Mouse (Mus musculus): ENCODE results near the gene Wnt11.

Wnt11 gene

DNA sequence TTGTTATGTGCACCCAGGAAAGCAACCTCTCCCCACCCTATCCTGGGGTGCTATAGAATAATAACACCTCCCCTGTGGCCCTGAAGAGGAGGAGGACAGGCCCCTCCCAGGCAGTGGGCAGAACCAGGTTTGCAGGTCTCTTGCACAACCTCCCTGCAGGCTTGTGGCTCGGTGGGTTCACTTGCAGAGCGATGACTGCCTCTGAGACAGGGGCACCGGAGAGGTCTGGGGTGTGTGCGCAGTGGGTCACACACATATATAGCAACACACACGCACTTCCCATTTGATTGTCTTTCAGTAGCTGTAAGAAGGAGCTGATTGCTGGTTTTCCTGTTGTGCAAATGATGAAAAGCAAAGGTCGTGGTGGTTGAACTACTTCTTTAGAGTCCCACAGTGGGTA lies 3.6 kb upstream of the Wnt11 start:
- DNase-seq: no peak

DNA sequence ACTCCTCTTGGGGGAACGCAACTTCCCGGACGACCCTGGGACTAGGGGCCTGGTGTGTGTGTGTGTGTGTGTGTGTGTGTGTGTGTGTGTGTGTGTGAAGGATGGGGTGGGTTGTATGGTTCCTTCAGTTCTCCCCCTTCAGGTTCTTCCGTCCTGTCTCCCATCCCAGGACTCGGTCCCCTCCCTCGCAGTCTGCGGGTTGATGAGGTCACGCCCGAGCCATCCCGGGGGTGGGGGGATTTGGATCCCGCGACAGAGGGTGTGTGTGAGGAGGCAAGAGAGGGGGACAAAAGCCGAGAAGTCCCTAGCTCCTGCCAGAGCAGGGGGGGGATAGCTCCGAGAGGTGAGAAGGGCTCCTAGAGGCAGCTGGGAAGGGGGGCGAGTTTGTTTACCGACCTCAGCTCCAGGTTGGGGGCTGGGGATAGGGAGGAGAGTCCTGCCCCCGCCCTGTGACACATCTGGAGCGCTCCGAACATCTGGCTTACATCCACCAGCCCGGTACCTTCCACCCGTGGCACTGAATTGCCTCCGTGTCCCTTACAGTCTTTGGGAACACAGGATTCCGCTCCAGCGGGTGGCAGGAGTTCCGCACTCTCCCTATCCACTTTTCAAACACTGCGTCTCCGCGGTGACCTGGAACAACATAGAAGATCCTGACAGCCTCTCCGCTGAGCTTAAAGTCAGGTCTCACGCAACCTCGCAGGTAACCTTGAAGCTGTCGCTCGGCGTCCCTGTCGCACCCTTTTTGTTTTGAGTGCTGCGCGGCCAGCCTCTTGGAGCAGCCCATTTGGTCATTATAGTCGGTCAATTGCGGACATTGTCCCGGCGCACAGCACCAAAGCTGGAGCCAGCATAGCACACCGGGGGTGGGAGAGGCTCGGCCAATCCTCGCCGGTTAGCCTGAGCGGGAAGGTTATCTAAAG lies 868 bp downstream of the Wnt11 start:
- DNase-seq: no peak

DNA sequence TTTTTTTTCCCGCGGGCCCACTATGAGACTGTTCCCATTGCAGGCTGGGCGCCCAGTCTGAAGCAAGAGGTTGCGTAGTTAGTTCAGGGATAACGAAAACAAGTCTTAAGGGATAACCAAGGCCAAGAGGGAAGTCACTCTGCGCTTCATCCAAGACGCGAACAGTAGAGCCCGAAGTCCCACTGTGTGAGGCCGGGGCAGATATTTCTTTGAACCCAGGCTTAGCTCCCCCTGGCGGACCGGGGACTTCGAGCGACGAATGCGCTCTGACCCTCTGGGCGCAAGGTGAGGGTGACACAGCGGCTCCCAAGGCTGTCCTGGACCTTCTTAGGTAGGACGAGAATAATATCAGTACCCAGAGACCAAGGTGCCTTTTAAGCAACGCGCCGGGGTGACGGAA lies 1.7 kb downstream of the Wnt11 start:
- peak; percentile 69 to 75 for DNase-seq

DNA sequence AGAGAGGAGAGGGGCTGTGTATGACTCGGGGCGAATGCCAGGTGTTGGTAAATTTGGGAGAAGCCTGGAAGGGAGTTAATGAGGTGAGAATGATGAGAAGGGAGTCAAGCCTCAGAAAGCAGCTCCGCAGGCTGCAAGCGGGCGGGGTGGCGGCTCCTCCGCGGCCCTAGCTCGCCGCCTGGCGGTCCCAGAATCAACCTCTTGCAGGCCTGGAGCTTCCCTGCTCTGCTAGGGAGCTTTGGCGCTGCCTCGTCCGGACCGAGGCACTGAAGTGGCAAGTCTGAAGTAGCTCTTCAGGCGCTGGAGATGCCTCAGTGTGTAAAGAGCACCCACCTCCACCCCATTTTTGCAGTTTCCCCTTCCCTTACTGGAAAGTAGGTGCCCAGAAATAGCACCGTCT lies 3.0 kb downstream of the Wnt11 start:
- DNase-seq: peak; percentile 83 to 88

DNA sequence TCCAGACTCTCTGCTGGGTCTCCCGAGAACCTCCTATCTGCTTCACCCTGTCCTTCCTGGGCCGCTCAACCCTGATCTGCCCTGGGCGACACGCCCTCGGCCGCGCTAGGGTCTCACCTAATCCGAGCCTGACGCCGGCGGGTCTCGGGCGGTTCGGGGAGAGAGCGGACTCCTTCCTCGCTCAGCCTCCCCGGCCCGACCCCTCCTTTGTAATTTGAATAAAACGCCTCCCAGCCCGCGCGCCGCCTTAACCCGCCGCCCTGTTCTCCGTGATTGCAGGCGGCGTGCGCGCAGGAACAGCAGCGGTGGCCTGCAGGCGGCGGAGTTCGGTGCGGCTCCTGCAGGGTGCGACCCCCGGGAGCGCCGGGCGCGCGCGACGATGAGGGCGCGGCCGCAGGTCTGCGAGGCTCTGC lies 3.8 kb downstream of the Wnt11 start:
- peak; percentile 54 to 67 for DNase-seq

DNA sequence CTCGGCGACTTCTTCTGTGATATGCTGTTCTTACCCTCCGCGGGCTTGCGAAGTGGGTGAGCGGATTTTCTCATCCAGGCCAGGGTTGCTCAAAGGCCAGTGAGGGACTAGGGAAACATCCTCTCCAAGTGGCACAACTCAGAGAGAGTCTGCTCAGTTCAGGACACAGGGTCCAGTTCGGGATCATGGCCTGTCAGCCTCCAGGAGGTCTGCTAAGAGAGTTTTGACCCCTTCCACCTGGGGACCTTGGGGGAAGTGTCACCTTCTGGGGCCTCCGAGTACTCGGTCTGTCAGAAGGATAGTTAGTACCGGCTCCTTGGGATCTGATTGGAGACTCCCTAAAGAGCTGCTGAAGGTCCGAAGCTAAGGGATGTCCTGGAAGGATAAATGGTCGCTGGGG lies 4.4 kb downstream of the Wnt11 start:
- DNase-seq: no peak

DNA sequence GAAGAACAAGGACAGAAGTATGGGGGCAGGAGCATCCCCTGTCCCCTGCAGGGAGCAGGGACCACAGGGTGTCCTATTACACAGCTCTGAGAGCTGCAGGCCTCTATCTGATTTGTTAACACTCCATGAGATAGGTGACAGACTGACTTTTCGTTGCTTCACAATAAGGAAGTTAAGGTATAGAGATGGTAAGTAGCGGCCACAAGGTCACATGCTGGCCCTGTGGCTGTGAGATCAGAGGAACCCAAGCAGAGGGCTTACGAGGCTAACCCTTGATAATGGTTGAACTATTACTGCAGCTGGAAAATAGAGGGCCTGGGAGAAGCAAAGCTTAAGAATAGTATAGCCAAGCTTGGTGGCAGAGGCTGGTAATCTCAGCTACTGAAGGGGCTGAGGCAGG lies 5.9 kb downstream of the Wnt11 start:
- DNase-seq: no peak

DNA sequence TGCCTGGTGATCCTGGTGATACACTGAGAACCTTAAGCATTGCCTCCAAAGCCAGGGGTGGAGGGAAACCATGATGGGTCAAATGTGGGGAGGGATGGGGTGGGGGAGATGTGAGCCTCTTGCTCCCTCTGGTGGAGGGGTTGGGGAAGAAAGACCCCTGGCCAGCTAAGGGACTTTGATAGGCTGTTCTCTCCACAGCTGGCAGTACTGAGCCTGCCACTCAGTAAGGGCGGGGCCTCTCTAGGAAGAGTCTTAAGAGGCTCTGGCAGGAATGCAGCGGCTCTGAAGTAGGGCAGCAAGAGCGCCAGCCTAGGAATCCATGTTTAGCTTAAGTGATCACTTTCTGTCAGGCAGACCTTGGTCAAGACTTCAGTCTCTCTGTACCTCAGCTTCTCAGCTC lies 6.9 kb downstream of the Wnt11 start:
- peak; percentile 53 to 56 for DNase-seq

DNA sequence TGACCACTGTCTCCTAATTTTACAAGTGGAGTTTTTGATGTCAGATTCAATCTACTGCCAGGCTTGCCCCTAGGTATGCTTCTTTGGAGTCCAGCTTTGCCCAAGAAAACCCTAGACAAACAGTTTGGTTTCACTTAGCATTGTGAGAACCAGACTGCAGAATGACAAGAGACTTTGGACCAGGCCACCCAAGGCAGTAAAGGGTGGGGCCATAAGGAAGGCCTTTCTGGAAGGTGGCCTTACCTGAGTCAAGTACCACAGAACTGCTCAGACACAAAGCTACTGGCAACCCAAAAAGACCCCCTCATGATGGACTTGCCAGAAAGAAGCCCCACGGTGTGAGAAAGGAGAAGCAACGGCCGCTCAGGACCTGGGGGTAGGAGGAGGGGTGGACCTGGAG lies 8.1 kb downstream of the Wnt11 start:
- DNase-seq: no peak

DNA sequence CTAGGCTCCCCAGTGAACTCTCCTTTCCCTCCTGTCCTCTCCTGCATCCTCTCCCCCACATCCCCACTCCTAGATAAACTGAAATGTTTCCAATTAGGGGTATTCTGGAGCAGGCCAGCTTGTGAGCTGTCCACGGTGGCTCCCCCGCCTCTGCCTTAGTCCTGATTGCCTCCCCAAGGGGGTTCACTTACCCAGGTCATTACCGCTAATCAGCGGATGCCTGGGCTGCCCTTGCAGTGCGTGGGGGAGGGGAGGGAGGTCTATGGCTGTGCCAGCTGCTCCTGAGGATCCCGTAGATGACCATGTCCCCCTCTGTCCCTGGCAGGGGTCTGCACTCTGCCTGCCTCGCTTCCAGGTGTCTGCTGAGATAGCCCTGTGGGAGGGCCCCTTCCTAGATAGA lies 8.7 kb downstream of the Wnt11 start:
- DNase-seq: no peak

DNA sequence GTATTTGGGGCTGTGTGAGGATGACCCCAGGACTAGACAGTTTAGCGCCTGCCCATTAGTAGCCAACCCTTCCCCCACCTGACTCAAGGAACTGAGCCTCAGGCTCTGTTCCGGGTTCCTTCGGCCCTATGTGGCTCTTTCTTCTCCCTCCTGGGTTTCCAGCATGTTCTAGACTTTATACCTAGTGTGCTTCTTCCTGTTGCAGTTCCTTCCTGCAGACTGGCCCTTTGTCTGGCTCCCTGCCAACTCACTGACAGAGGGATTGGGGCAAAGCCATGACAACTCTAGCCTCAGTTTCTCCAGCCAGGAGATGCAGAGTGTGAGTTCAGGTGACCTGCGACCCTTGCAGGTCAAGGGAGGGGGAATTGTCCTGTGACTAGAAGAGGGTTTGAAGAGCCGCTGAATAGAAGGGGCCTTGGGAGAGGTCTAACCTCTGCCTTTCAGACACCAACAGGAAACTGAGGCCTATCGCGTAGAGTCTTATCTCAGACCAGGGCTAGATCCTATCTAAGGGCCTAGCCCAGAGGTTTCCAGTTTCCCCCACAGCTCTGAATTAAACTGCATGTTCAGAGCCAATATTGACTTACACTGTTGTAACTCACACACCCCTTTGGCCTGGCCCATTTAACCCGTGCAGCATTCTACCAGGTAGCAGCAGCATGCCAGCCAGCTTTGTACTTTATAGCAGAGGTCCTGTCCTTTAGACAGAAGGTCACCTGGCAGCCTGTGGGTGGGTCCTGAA lies 14.2 kb downstream of the Wnt11 start:
- peak; percentile 25 to 33 for DNase-seq

DNA sequence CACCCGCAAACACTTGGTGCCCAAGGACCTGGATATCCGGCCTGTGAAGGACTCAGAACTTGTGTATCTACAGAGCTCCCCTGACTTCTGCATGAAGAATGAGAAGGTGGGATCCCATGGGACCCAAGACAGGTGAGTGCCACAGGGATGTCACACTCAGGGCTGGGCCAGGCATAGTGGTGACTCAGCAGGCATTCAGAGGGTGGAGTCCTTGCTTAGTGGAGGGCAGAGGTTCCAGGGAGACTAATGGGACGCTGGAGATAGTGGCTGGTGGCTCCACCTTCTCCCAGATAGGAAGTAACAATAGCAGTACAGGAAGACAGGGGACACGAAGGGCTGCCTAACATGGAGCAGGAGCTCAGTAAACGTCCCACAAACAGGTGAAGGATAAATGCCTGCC lies 15.5 kb downstream of the Wnt11 start:
- DNase-seq: no peak

DNA sequence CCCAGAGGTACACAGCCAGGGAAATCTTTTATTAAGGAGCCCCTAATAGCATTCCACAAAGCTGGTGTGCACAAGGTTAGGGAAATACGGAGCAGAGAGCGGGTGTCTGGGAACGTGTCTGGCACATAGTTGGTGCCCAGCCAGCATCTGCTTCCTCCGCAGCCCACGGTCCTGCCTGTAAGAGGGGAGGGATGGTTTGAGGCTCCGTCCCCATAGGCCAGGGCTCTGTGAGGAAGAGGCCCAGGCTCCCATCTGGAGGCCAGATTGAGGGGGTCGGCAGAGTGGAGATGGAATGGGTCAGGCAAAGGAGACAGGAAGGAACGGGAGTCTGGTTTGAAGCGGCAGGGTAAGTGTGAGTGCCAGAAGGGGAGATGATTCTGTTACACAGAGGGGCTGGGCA lies 16.3 kb downstream of the Wnt11 start:
- peak; percentile 34 to 48 for DNase-seq

DNA sequence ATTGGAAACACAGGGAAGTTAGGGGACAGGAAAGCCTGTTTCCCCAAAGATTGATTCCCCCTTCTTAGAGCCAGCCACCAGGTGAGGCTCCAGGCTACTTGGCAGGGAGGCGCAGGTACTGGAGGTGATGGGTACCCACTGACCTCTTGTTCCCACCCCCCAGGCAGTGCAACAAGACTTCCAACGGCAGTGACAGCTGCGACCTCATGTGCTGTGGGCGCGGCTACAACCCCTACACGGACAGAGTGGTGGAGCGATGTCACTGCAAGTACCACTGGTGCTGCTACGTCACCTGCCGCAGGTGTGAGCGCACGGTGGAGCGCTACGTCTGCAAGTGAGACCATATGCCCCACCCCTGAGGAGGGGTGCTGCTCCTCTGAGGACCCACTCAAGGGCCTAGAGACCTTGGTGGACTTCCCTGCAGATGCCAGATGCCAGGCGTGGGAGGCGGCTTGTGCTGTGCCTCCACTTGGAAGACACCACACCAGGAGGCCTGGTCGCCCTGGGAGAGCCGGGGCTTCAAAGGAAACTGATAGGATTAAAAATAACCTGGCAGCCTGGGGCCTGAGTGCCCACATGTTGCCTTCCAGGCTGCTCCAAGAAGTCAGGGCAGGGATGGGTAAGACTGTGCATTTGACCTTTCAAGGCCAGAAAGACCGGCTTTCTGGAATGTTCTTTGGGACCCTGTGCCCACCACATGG lies 18.2 kb downstream of the Wnt11 start:
- DNase-seq: no peak

DNA sequence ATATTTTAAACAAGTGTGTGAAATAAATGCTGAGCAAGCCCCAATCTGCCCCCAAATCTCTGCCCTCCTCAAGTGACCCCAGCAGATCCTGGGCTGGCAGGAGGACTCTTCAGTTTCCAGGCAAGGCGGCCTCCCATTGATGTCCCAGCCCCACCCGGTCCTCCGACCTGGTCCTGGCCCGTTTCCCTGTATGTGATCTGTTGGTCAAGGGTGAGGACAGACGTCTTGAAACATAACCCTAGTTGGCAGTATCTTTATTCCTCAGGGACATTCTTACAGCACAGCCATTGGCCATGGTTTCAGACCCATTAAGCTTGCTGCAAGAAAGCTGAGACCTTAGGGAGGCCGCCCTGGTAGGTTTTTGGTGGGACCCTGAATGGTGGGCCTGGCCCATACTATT lies 18.9 kb downstream of the Wnt11 start:
- DNase-seq: no peak

DNA sequence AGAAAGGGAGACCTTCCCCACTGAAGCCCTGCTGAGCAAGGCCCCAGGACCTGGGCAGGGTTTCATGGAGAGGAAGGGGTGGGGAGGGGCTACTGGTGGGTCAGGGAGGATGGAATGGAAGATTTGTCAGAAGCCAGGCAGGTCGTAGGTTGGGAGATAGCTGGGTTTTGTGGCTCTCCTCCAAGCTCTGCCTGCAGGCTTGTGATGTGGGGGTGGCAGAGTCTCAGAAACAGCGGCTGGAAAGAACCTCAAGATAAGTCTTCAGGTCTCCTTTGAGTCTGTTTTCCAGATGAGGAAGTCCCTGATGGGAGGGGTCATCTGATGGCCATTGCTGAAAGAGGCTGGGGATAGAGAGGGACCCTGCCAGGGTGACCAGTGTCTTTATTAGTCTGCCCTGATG lies 20.5 kb downstream of the Wnt11 start:
- no peak for DNase-seq

DNA sequence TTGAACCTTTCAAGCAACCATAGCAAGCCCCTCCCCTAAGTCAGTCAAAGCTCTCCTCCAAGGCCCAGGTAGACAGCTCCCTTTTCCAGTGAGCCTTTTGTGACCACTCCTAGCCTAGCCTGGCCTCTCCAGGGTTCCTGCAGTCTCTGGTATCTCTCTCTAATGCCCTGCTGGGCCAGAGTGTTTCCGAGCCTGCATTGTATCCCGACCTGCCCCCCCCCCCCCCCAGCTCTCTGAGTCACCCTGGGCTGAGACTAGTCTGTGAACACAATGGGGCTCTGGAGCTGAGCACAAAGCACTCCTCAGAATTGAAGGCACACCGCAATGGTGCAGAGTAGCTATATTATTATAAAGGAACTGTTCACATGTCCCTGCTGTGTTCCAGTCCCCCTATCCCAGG lies 21.2 kb downstream of the Wnt11 start:
- DNase-seq: no peak

DNA sequence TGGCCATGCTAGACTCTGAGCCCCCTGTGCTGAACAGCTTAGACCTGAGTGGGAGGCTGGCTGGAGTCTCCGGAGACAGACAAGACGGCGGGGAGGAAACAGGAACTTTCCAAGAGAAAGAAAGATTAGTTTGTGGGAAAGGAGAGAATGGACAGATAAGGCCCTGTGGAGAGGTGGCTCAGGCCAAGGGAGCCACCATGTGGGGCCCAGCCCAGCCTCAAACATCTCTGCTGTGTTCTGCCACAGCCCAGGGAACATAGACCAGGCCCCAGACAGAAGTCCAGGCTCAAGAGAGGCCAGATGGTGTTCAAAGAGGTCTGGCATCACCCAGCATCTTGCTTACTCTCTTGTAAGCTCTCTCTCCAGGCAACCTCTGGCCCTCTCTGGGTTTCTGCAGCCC lies 22.2 kb downstream of the Wnt11 start:
- DNase-seq: no peak

DNA sequence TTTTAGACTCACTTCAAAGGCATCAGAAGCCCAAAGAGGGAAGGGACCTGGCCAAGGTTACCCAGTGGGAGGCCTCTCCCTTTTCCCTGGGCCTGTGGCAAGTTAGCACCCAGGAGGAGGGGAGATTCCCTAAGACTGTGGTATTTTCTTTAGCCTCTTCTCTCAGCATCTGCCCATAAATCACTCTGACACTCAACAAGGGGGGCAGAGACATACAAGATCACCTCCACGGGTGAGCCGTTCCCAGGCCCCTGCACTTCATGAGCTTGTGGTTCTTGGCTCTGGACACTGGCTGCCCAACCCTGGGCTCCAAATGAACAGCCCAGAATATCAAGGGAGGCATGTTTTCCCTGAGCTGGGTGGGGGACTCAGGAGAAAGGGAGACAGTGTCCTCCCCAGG lies 26.1 kb downstream of the Wnt11 start:
- no peak for DNase-seq

DNA sequence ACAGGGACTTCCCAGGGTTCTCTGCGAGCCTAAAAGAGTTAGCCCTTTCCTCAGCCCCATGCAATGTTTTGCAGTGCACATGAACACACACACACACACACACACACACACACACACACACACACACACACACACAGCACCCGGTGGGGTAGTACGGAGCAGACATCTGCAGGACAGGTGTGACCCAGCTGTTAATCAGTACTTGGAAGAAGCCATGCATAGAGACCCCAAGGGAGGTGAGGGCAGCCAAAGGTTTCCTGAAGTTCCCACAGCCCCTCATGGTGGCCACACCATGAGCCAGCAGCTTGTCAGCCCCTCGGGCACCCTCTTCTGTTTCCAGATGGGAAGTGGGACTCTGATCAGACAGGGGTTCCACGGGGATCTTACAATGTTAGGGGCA lies 28.1 kb downstream of the Wnt11 start:
- no peak for DNase-seq

DNA sequence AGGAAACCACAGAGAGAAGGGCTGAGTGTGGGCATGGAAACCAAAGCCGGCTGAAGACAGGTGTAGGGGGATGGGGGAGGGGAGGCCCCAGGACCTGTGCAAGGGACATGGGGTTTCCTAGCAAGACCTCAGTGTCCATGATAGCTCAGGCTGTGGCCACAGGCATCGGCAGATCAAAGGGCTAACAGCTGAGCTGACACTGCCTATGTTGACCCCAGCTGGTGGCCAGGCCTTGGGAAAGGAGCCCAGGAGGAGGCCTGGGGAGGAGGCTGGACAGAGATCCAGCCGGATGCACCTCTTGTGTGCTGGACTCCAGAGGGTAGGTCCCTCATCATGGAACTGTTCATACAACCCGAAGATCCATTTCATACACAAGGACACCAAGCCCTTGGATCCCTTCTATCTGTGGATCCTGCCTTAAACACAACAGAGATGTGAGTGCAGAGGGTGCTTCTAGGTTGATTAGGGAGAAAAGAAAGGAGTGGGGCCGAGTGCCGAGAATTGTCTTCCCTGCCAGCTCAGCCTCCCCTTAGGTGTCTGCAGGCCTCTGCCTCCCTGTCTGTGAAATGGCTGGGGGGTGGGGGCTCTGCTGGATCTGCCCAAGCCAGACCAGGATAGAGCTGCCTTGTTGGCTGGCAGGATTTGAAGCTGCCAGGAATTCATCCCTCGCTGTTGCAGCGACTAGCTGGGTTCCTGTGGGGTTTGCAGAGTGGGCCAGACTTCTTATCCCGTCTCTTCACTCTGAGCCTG lies 29.2 kb downstream of the Wnt11 start:
- DNase-seq: no peak

DNA sequence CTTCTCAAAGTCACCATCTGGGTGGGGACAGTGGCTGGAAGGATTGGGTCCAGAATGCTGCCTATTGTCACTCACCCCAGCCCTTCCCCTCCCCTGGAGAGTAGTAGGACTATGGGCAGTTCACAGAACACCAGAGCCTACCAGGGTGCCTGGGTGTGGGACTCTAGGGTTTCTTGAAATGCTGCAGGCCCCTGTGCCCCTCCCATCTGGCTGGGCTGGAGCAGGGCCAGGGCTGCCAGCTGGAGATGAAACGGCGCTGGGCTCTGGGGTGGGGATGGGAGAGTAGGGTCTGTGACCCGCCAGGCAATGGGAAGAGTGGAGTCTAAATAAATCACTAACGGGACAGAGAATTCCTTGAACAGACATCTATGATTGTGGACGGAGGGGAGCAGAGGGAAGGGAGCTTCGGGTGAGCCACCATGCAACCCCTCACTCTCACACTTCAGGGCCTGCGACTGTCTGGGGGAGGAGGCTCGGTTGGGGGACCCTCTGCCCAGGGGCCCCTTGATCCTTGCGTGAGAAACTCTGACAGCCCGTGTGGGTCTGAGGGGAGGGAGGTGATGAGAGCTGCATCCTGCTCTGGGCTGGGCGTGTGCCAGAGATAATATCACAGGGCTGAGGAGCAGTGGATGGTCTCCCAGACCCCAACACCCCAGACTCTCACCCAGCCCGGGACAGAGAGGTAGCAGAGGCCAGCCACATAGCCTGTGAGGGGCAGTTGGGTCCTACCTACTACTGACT lies 32.3 kb downstream of the Wnt11 start:
- no peak for DNase-seq
